Mouse (Mus musculus): Measurements from ENCODE around the gene Mbtps1. TPM values are rescaled to one million over a fixed set of nuclear protein-coding genes. Genes with fewer than 3 reads are reported as not detected.

Mbtps1 gene
- polyA plus RNA-seq, 1 experiment from 2014 or later = 24.7 TPM

GRCm38 (mm10) chr8:119463709-119464108 is 94.8 kb downstream of the Mbtps1 start:
- peaks cover 57% of the 10 kb centered on the region for H3K27me3 ChIP-seq
- no peak overlapping the region for H3K27ac ChIP-seq (replicated peaks)
- no peaks in the 10 kb centered on the region for H3K4me1 ChIP-seq (replicated peaks)
- ATAC-seq (ENCODE audit: insufficient read depth) = no peak
- 38% methylated on average over 7 of the region's 7 CpGs for WGBS (ENCODE audit: insufficient replicate concordance)
- H3K4me3 ChIP-seq (replicated peaks) = no peak overlapping the region
- H3K4me2 ChIP-seq = no peak overlapping the region
- H3K36me3 ChIP-seq (replicated peaks) = no peaks in the 10 kb centered on the region
- H3K9me3 ChIP-seq (replicated peaks) = no peaks in the 10 kb centered on the region
- H3K9ac ChIP-seq = no peak overlapping the region

- no peaks in the 10 kb centered on the region for H3K4me1 ChIP-seq (replicated peaks)
- ATAC-seq (ENCODE audit: insufficient read depth) = no peak
Measured at GRCm38 (mm10) chr8:119461356-119461755, 97.2 kb downstream of the Mbtps1 start.

GRCm38 (mm10) chr8:119459724-119460123 is 98.8 kb downstream of the Mbtps1 start:
- WGBS (ENCODE audit: insufficient replicate concordance) = 50% methylated on average over 16 of the region's 16 CpGs

More at GRCm38 (mm10) chr8:119461356-119461755, 97.2 kb downstream of the Mbtps1 start:
- Histone ChIP-seq H3K36me3 (replicated peaks) (no peaks in the 10 kb centered on the region), H3K9me3 (replicated peaks) (no peaks in the 10 kb centered on the region), H3K4me3 (replicated peaks) (no peak overlapping the region), H3K4me2 (no peak overlapping the region), H3K27me3 (peaks cover 43% of the 10 kb centered on the region), H3K27ac (replicated peaks) (no peak overlapping the region), H3K9ac (no peak overlapping the region)
- WGBS (ENCODE audit: insufficient replicate concordance) = 67% methylated on average over 9 of the region's 9 CpGs

More at GRCm38 (mm10) chr8:119459724-119460123, 98.8 kb downstream of the Mbtps1 start:
- H3K4me2 ChIP-seq = no peak overlapping the region
- peaks cover 26% of the 10 kb centered on the region for H3K27me3 ChIP-seq
- no peaks in the 10 kb centered on the region for H3K4me1 ChIP-seq (replicated peaks)
- H3K9me3 ChIP-seq (replicated peaks) = no peaks in the 10 kb centered on the region
- H3K36me3 ChIP-seq (replicated peaks) = no peaks in the 10 kb centered on the region
- H3K27ac ChIP-seq (replicated peaks) = no peak overlapping the region
- no peak overlapping the region for H3K9ac ChIP-seq
- no peak overlapping the region for H3K4me3 ChIP-seq (replicated peaks)
- no peak for ATAC-seq (ENCODE audit: insufficient read depth)

Other genes with a start within 250 kb of the Mbtps1 start
- 80.0 and 82.2 TPM in 2 replicates for gene Hsbp1, start 214.2 kb downstream of the Mbtps1 start, polyA plus RNA-seq (2015; fragmentation: Nextera tagmentation; extraction: Ambion mirVana)
- gene Mlycd, start 163.9 kb downstream of the Mbtps1 start, polyA plus RNA-seq (2015; fragmentation: Nextera tagmentation; extraction: Ambion mirVana) = 11.5 and 12.4 TPM in 2 replicates
- 41.2 and 49.7 TPM in 2 replicates for gene Osgin1, start 124.6 kb downstream of the Mbtps1 start, polyA plus RNA-seq (2015; fragmentation: Nextera tagmentation; extraction: Ambion mirVana)
- gene Necab2, start 112.0 kb downstream of the Mbtps1 start, polyA plus RNA-seq (2015; fragmentation: Nextera tagmentation; extraction: Ambion mirVana) = not detected in 2 replicates
- gene Slc38a8, start 57.0 kb downstream of the Mbtps1 start, polyA plus RNA-seq (2015; fragmentation: Nextera tagmentation; extraction: Ambion mirVana) = not detected in 2 replicates
- gene Hsdl1, start 16.4 kb upstream of the Mbtps1 start, polyA plus RNA-seq (2015; fragmentation: Nextera tagmentation; extraction: Ambion mirVana) = 16.5 and 18.1 TPM in 2 replicates
- 0.05 and 0.08 TPM in 2 replicates for gene Dnaaf1, start 16.5 kb upstream of the Mbtps1 start, polyA plus RNA-seq (2015; fragmentation: Nextera tagmentation; extraction: Ambion mirVana)
- 5.4 and 7.4 TPM in 2 replicates for gene Taf1c, start 46.5 kb upstream of the Mbtps1 start, polyA plus RNA-seq (2015; fragmentation: Nextera tagmentation; extraction: Ambion mirVana)
- not detected in 2 replicates for gene Adad2, start 54.0 kb upstream of the Mbtps1 start, polyA plus RNA-seq (2015; fragmentation: Nextera tagmentation; extraction: Ambion mirVana)
- gene Kcng4, start 76.9 kb upstream of the Mbtps1 start, polyA plus RNA-seq (2015; fragmentation: Nextera tagmentation; extraction: Ambion mirVana) = not detected in 2 replicates
- 2.2 and 2.5 TPM in 2 replicates for gene Wfdc1, start 107.6 kb upstream of the Mbtps1 start, polyA plus RNA-seq (2015; fragmentation: Nextera tagmentation; extraction: Ambion mirVana)
- gene Atp2c2, start 141.3 kb upstream of the Mbtps1 start, polyA plus RNA-seq (2015; fragmentation: Nextera tagmentation; extraction: Ambion mirVana) = 0.09 and 0.12 TPM in 2 replicates
- 4.1 and 4.6 TPM in 2 replicates for gene Tldc1, start 219.7 kb upstream of the Mbtps1 start, polyA plus RNA-seq (2015; fragmentation: Nextera tagmentation; extraction: Ambion mirVana)

Measured in liver, embryonic 15.5 days (tissue).